Mouse (Mus musculus) embryonic facial prominence, embryonic 14.5 days (tissue): ENCODE measurements around the gene Zfp983. TPM values are rescaled to one million over a fixed set of nuclear protein-coding genes. Genes with fewer than 3 reads are reported as not detected.
A peak's percentile ranks its signal among the peaks of the same experiment; 100 is the strongest.
"Not testable (repeated sequence)": the region's sequence is repeated elsewhere in the genome, so short reads cannot be mapped to it uniquely, and the experiment has no call there.

Source experiments
- ATAC-seq: fragments of 200-750 bp; cut with Nextera tagmentation; 2 replicates; pipeline ENCODE4 v1.8.0; 2017; ENCODE audit warnings: low read depth, moderate number of reproducible peaks, moderate TSS enrichment
- DNase-seq: peaks from one replicate; pipeline ENCODE4 v3.0.0-alpha.2; 2015; ENCODE audit warnings: low spot score
- H3K27ac ChIP-seq: fragments of 300-500 bp; sonication (generic); replicated peaks from 2 replicates; pipeline ENCODE4 v1.5.1; 2014; ENCODE audit warnings: low read depth, mild to moderate bottlenecking, low read length, moderate library complexity
- H3K27me3 ChIP-seq: fragments of 300-500 bp; sonication (generic); replicated peaks from 2 replicates; pipeline ENCODE4 v1.6.1; 2014; ENCODE audit warnings: low read length; ENCODE audit not compliant: control insufficient read depth, insufficient read depth
- H3K36me3 ChIP-seq: fragments of 300-500 bp; sonication (generic); 2 replicates; pipeline ENCODE4 v1.6.1; 2014; ENCODE audit warnings: low read length, mixed read lengths; ENCODE audit not compliant: control insufficient read depth, insufficient read depth
- H3K4me1 ChIP-seq: fragments of 300-500 bp; sonication (generic); 2 replicates; pipeline ENCODE4 v1.6.1; 2014; ENCODE audit warnings: antibody characterized with exemption, low read length; ENCODE audit not compliant: control insufficient read depth, insufficient read depth
- H3K4me2 ChIP-seq: fragments of 300-500 bp; sonication (generic); 2 replicates; pipeline ENCODE4 v1.6.1; 2014; ENCODE audit warnings: low read depth, mild to moderate bottlenecking, low read length, moderate library complexity, mixed read lengths
- H3K4me3 ChIP-seq: fragments of 300-500 bp; sonication (generic); 2 replicates; pipeline ENCODE4 v1.5.1; 2014; ENCODE audit warnings: low read depth, mild to moderate bottlenecking, low read length
- H3K9ac ChIP-seq: fragments of 300-500 bp; sonication (generic); 2 replicates; pipeline ENCODE4 v1.6.1; 2014; ENCODE audit warnings: low read depth, mild to moderate bottlenecking, low read length, moderate library complexity, mixed read lengths
- H3K9me3 ChIP-seq: fragments of 300-500 bp; sonication (generic); 2 replicates; pipeline ENCODE4 v1.6.1; 2016; ENCODE audit warnings: low read length; ENCODE audit not compliant: control insufficient read depth
- WGBS: fragments of 180-500 bp; shearing (Covaris S2); extraction: QIAGEN DNeasy Blood & Tissue Kit; methylation state at CpG from one replicate; pipeline ENCODE4 v1.1.7; 2014; 5-methylcytosine and 5-hydroxymethylcytosine counted together
- polyA plus RNA-seq: library from polyadenylated mRNA; unstranded; fragments of >200 nt; fragmentation: Nextera tagmentation; extraction: Ambion mirVana; gene quantifications from 2 replicates; pipeline ENCODE4 v1.2.1, GENCODE M21; 2014

Gene Zfp983
- polyA plus RNA-seq, 1 experiment from 2014 or later = 4.8 TPM

DNA sequence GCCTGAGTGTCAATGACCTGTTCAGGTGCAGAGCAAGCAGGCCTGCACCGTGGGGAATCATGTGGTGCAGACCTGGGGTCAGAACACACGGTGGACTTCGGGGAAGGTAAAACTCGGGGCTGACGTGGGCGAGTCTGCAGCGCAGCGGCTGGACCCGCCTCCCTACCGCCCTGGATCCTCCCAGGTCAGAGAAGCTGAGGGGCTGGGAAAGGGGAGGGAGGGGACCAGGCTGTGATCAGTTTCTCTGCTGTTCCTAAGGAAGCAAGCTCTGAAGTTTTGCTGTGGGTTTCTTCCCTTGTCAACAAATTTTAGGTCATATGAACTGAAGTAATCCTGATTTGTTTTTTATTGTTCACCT, 29.6 kb downstream of the Zfp983 start:
- not testable (repeated sequence) for H3K27me3 ChIP-seq
- peak; percentile 93 for ATAC-seq

GRCm38 (mm10) chr17:21691560-21691959, 41.1 kb downstream of the Zfp983 start, which contains the start of gene Gm10226:
Gene Gm10226 (plus strand): TSS chr17:21691860.
- H3K36me3 ChIP-seq = peaks cover 26% of the 10 kb centered on the region; the same call in 1 of the 2 replicates
- WGBS = 89% methylated on average over 3 of the region's 3 CpGs
- H3K9ac ChIP-seq = no peak within 1 kb of the TSS
- no peaks in the 10 kb centered on the region for H3K4me1 ChIP-seq
- no peaks in the 10 kb centered on the region for H3K9me3 ChIP-seq
- DNase-seq = no peak
- H3K27ac ChIP-seq = no peak within 1 kb of the TSS
- no peak within 1 kb of the TSS for H3K4me2 ChIP-seq
- no peaks in the 10 kb centered on the region for H3K27me3 ChIP-seq
- no peak for ATAC-seq
- H3K4me3 ChIP-seq = no peak within 1 kb of the TSS

More for the DNA sequence above, 29.6 kb downstream of the Zfp983 start:
- H3K27ac ChIP-seq = peak overlapping the region; percentile 66
- H3K9me3 ChIP-seq, DNase-seq, H3K4me1 ChIP-seq, H3K36me3 ChIP-seq: not testable (repeated sequence)
- peak overlapping the region; percentile 52 for H3K9ac ChIP-seq
- WGBS = 0% methylated on average over 10 of the region's 10 CpGs
- peak overlapping the region; percentile 47 for H3K4me3 ChIP-seq
- peak overlapping the region; percentile 57 for H3K4me2 ChIP-seq

- ATAC-seq (no peak), DNase-seq (no peak)
- no peak overlapping the region for H3K4me2 ChIP-seq
- no peak overlapping the region for H3K9ac ChIP-seq
- 80% methylated on average over 3 of the region's 3 CpGs for WGBS
- H3K4me1 ChIP-seq = no peaks in the 10 kb centered on the region
- H3K27me3 ChIP-seq = no peaks in the 10 kb centered on the region
- no peak overlapping the region for H3K27ac ChIP-seq
- H3K9me3 ChIP-seq = no peaks in the 10 kb centered on the region
- H3K36me3 ChIP-seq = peaks cover 26% of the 10 kb centered on the region; the same call in 1 of the 2 replicates
- no peak overlapping the region for H3K4me3 ChIP-seq
Measured at GRCm38 (mm10) chr17:21693342-21693741, 42.9 kb downstream of the Zfp983 start.

- ATAC-seq (no peak), DNase-seq (no peak)
- H3K9me3 ChIP-seq = no peaks in the 10 kb centered on the region
- no peak overlapping the region for H3K4me3 ChIP-seq
- H3K4me2 ChIP-seq = no peak overlapping the region
- H3K9ac ChIP-seq = no peak overlapping the region
- H3K4me1 ChIP-seq = no peaks in the 10 kb centered on the region
- H3K36me3 ChIP-seq = peaks cover 14% of the 10 kb centered on the region; the same call in 1 of the 2 replicates
- H3K27me3 ChIP-seq = no peaks in the 10 kb centered on the region
- H3K27ac ChIP-seq = no peak overlapping the region
Measured at GRCm38 (mm10) chr17:21696073-21696472, 45.6 kb downstream of the Zfp983 start.

- Histone ChIP-seq H3K4me2 (no peak overlapping the region), H3K27me3 (no peaks in the 10 kb centered on the region), H3K4me1 (no peaks in the 10 kb centered on the region), H3K9ac (no peak overlapping the region), H3K27ac (no peak overlapping the region), H3K36me3 (no peaks in the 10 kb centered on the region), H3K4me3 (no peak overlapping the region), H3K9me3 (no peaks in the 10 kb centered on the region)
- WGBS = 46% methylated on average over 5 of the region's 5 CpGs
- ATAC-seq = no peak
- DNase-seq = no peak
Measured at GRCm38 (mm10) chr17:21702281-21703240, 52.1 kb downstream of the Zfp983 start.

DNA sequence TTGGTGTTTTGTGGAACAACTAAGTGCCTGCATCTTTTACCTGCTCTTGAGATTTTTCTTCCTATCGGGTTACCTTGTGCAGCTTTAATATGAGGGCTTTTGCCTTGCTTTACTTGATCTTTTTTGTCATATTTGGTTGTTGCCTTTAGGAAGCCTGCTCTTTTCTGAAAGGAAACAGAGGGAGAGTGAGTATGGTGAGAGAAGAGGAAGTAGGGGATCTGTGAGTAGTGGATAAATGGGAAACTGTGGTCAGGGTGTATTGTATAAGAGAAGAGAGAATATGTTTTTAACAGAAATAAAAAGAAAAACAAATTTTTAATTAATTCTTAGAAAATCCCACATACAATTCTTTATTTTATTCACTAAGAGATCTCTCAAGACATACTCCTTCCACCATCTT, 53.0 kb downstream of the Zfp983 start:
- Histone ChIP-seq H3K4me2 (no peak overlapping the region), H3K27ac (no peak overlapping the region), H3K9me3 (no peaks in the 10 kb centered on the region), H3K36me3 (no peaks in the 10 kb centered on the region), H3K4me3 (no peak overlapping the region), H3K27me3 (no peaks in the 10 kb centered on the region), H3K4me1 (peaks cover 3% of the 10 kb centered on the region), H3K9ac (no peak overlapping the region)
- no peak for ATAC-seq
- 87% methylated on average over 1 of the region's 1 CpGs for WGBS
- DNase-seq = no peak

- peak within 1 kb of the TSS; percentile 83 for H3K9ac ChIP-seq
- no peaks in the 10 kb centered on the region for H3K9me3 ChIP-seq
- H3K4me1 ChIP-seq = peaks cover 9% of the 10 kb centered on the region
- peak within 1 kb of the TSS; percentile 95 for H3K27ac ChIP-seq
- peak within 1 kb of the TSS; percentile 63 for H3K4me2 ChIP-seq
- peak; percentile 99 for ATAC-seq
- peak within 1 kb of the TSS; percentile 70 for H3K4me3 ChIP-seq
- 5% methylated on average over 26 of the region's 26 CpGs for WGBS
- no peaks in the 10 kb centered on the region for H3K27me3 ChIP-seq
- DNase-seq = peak; percentile 98
- peaks cover 14% of the 10 kb centered on the region for H3K36me3 ChIP-seq
Measured at GRCm38 (mm10) chr17:21707343-21707996, 57.0 kb downstream of the Zfp983 start, which contains the start of gene Zfp760. Gene Zfp760 (plus strand): TSS chr17:21707741.

DNA sequence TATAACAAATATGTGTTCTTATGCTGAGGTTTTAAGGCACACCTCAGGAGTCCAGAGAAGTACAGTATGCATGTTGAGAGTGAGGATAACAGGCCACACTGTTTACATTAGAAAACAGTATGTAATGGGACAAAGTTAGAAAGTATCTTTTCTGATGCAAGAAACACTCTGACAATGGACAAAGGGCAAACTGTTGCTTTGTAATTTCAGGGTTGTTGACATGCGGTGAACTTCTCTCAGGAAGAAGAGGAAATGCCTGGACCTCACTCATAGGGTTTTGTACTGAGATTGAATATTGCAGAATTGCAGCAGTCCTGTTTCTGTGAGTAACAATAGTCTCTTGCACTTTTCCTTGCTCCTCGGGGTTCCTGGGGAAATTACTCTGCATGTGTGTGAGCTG, 58.0 kb downstream of the Zfp983 start:
- peaks cover 9% of the 10 kb centered on the region for H3K4me1 ChIP-seq
- no peaks in the 10 kb centered on the region for H3K9me3 ChIP-seq
- H3K4me3 ChIP-seq = peak overlapping the region; percentile 70
- H3K27ac ChIP-seq = peak overlapping the region; percentile 95; the same call in 1 of the 2 replicates
- no peaks in the 10 kb centered on the region for H3K27me3 ChIP-seq
- DNase-seq (no peak), ATAC-seq (no peak)
- H3K36me3 ChIP-seq = peaks cover 14% of the 10 kb centered on the region
- peak overlapping the region; percentile 63 for H3K4me2 ChIP-seq
- 23% methylated on average over 2 of the region's 2 CpGs for WGBS
- H3K9ac ChIP-seq = peak overlapping the region; percentile 83
